Mouse (Mus musculus) adipocyte (in vitro differentiated cells): ENCODE measurements at regions not wholly inside any gene's neighbourhood (a gene's known extent, or its start where the extent isn't known, plus 50 kb on each side); places are given as distances from the start of the nearest gene placed in this dataset.

ENCODE experiments used
- DNase-seq: peaks from one replicate; pipeline ENCODE4 v3.0.0-alpha.2; 2016; ENCODE audit warnings: low spot score

DNA sequence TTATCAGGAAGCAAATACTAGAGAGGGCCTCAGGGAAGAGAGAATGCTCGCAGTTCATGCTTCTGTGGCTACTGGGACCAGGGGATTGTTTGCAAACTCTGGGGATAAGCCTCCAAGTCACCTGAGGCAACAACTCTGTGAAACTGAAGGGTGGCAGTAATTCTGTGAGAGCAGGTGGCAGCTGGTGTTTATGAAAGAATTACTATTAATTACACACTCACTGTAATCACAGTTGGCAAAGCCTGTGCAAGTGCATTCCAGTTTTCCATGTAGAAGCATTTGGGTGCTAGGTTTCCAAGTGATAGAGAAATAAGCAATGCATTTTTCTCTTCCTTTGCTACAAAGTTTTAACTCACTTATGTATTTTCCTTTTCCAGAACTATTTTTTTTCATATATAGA is 578.5 kb downstream of the Ets1 start:
- no peak for DNase-seq

DNA sequence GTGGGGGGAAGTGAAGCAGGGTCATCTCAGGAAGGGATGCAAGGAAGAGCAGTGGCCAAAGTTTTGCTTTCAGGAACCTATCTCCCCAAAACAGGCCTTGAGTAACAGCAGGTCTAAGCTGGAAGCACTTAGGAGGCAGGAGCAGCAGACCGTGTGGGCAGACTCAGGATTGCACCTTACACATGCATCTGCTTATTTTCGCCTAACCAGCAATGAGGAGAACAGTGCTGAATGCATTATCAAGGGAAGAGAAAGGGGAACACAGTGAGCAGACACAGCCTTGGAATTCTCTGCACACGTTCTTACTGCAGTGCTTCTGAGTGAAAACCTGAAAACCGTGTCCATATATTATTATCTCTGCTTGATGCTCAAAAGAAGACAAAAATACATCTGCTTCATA is 585.0 kb downstream of the Ets1 start:
- DNase-seq, result no peak

DNA sequence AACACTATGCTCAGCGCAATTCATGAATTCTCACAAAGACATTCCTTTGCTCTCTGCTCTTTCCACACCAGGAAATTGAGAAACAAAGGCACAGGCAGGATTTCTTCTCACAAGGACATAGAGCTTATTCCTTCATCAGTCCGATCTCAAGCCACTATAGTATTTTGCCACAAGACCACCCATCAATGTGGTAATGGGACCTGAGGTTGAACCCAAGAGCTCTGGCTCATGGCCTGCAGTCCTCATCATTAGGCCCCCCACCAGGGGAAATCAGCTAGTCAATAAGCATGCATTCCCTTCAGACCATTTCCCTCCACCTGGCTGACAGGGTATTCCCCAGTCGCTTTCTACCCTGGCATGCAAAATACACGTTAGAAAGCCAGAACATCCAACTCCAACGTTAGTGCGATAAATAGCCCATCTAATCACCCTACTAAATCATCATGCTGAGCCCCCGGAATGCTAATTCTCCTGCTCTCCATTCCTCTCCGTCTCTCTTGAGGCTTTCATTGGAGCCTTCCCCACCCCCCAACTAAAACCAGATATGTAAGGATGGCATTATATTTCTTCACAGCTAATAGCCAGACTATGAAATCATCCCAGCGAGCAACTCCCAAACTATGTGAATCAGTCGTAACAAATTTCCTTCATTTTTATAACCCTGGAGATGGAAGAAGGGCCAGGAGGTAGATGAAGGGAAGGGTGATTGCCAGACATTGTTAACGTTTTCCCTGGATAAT is 586.2 kb downstream of the Ets1 start:
- DNase-seq, result no peak

DNA sequence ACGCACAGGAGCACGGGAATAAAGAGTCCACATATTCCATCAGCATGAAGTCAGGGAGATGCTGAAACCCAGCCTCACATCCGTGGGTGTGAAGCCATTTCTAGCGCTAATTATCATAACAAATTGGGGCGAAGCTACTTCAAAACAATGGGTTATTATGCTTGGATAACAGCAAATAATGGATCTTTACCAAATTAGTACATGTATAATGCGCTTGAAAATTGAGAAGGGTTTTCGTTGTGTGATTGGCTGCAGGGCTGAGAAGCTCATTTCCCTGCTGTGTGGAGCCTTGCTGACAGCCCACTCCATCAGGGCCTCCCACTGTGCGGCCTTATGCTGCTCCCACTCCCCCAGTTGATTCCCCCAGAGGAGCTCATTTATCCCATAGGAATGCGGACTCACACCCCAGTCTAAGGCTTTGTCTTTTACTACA is 597.7 kb downstream of the Ets1 start:
- no peak for DNase-seq

DNA sequence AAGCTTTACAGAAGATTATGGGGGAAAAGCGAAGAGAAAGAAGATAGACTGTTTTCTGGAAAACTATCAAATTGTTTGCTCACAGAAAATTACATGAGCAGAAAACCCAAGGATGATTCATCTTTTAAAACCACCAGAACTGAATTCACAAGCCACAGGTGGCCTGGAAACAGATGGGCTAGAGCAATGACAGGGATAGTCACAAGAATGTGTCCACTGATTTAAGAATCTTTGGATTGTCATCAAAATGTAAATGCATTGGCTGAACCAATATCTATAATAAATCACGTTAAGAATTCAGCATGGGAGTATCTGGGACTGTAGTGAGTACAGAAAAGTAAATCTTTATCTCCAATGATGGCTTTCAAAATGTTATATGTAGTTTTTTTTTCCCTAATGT is 602.2 kb downstream of the Ets1 start:
- DNase-seq, result no peak

DNA sequence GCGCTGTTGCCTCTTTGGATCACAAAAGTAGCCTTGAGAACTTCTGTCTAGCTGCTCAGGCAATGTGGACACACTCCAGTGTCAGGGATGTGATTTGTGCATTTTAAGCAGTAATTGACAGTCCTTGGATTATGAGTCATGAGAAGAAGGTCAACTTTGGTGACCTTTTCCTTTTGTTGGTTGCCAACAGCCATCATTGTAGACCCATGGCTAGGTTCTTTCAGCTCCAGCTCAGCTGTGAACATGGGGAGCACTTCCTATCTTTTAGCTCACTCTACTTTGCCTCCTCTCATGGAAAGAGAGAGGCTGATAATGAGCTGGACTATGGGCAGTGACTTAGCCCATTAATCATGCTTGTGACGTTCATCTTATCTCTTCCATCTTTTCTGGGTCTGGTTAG is 602.8 kb downstream of the Ets1 start:
- peak; percentile 7 for DNase-seq

DNA sequence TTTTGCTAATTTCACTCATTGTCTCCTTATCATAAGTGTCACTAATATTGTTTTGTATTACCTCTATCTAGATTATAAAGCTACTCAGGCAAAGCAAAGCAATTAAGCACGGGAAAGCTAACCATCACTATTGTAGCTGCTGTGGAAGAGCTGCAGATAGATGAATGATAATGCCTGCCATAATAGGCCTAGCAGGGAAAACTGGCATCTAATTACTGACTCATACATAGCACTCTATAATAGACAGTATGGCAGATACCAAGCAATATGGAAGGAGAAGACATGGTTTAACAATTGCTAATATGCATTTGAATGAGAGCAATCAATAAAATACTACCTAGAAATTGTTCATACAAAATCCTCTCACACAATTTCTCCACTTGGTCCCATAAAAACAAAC is 604.5 kb downstream of the Ets1 start:
- DNase-seq, result no peak

DNA sequence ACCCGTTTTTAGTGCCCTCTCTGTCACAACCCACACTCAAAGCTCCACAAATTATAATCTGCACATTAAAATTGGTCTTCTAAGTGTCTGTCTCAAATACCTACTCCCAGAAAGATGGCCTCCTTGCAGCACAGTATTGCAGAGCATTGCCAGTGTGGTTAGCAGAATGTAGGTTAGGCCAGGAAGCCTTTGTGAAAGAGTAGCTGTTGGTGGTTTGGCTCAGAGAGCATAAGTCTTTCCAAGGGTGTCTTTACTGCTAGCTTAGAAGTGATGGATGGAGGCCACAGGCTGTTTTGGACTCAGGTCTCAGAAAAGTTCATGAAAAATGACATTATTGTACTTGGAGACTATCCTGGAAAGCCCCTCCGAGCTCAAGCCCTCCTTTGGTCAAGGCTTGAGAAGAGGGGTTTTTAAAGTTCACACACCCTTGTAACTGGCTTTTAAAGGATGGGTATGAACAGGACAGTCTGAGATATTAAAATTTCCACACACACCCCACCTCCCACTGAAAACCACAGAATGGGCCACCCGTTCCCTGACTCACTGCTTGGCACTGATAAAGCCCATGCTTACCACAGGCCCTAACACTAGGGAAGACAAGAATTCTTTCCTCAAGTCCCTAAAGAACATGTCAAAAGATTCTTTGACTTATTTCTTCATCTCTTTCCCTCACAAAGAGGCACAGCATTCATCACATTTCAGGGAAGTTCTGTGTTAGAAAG is 605.1 kb downstream of the Ets1 start:
- peak; percentile 4 for DNase-seq

DNA sequence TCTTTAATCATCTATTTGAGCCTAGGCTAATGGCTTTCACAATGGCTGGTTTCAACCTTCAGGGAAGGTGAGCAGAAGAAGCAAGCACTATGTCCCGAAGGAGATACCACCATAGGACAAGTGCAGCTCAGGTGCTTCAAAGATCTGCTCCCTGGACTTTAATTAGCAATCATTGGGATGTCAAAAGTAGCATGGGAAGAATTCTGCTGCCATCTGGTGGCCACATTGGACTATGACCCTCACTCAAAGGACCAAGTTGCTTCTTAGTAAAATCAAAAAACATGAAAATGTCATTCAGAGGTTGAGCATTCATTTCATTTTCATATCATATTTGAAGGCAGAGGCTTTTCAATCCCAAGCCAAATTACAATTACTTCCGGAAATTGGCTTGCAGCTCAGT is 610.9 kb downstream of the Ets1 start:
- DNase-seq, result peak; percentile 68

DNA sequence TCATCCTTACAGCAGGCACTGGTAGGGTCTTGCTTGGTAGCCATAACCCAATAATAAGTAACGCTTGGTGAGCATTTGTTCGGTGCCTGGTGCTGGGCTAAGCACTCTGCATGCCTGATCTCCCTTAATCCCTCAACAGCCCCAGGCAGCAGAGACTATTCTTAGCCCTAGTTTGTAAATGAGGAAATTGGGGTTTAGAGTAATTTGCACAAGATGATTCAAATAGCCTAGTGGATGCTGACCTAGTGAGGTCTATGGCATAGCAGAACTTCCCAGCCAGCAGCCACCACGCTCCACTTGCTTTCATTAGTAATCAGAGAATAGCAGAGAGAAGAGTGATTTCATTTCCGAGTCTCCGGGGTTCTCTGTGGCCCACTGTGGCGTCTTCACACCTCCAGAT is 622.2 kb downstream of the Ets1 start:
- no peak for DNase-seq

DNA sequence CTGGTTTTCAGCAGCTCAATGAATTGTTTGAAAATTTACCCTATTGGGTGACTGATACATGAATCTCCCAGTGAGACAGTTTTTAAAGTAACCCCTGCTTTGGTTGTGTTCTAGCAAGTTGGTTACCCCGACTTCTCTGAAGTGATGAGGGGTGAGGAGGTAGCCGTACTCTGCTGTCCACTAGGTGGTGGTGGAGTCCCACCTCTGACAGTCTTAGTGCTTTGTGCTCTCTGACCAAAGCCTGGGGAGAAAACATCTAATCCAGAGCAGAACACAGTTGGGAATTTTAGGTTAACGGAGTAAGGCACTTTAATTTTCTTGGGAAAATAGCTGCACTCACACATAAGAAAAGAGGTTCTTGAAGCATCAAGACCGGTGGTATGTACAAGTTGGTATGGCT is 624.1 kb downstream of the Ets1 start:
- DNase-seq, result peak; percentile 52

DNA sequence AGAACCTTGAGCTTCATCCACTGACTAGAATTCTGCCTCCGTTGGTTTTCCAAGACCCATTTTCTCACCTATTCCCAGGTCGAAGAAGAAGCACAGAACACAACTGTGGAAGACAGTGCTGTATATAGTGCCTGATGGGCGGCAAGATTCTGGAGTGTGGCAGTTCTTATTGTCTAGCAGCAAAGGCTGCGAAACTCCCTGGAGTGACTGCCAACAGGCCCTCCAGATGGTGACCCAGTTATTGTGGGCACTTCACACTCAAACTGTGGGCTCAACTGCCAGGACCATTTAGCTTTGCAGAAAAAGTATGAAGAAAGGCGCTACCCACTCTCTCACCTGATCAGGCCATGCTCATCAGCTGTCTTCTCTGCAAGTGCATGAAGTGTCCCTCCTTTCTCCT is 653.4 kb downstream of the Ets1 start:
- no peak for DNase-seq

DNA sequence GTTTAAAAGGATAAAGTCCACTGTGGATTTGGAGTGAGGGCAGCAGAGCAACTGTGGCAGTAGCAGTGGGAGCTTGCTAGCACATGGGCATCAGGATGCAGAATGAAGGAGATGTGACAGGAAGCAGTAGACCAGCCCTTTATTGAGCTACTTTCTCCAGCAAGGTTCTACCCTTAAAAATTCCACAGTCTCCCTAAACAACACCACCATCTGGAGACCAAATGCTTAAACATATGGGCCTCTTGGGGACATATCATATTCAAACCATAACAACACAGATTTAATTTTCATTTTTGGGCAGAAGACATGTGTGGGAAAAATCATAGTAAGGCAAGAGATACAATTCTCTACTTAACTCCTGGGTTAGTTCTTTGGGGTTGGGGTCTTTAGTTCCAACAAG is 656.1 kb downstream of the Ets1 start:
- DNase-seq, result no peak

DNA sequence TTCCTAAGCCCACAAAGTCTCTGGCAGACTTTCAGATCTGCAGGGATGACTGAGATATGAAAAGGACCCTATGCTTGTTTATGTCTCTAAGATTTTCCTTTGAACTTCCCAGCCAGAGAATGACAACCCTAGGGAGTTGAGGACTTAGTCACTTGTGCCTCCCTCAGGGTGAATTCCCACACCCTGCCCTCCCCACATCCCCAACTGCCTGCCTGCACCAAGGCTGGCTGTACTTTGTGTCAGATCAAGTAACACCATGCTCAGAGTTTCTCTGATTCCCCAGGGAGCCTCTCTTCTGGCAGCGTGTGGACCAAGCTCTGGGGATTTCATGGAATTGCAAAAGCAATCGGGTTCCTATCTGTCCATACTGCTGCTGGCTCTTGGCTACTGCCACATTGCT is 659.9 kb downstream of the Ets1 start:
- DNase-seq, result peak; percentile 15

DNA sequence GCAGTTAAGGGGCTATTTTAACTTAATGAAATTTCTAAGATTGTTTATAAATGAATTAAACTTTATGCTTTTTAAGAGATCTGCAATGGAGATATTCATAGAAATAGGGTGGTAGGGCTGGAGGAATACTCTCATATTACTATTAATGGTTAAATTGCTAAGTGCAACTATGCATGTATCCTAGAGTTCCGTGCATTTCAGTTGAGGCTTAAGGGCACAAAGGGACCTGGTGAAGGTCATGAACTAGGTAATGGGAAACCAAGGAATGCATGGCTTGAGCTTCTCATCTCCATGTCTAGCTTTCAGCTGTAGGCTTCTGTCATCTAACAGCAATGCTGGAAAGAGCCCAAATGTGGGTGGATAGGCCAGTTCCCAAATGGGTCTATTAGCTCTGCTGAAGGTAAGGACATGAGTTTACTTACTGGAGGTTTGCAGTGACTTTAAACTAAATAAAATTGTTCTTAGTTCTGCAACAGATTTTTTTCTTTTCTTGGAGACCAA is 683.6 kb downstream of the Ets1 start:
- DNase-seq, result no peak

DNA sequence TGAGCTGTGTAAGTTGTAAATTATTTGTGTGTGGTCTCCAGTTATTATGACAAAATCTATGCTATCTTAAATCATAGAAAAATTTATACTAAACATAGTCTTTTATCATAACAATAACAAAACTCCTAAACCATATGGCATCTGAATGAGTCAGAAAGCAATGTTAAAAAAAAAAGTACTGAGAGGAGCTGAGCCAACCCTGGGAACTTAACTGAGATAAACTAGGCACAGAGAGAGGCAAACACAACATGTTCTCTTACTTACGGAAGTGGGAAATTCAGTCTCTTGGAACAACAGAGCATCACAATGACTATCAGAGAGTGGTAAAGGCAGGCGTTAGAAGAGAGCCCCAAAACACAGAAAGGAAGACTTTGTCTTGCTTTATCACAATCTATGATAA is 691.7 kb downstream of the Ets1 start:
- DNase-seq, result no peak

DNA sequence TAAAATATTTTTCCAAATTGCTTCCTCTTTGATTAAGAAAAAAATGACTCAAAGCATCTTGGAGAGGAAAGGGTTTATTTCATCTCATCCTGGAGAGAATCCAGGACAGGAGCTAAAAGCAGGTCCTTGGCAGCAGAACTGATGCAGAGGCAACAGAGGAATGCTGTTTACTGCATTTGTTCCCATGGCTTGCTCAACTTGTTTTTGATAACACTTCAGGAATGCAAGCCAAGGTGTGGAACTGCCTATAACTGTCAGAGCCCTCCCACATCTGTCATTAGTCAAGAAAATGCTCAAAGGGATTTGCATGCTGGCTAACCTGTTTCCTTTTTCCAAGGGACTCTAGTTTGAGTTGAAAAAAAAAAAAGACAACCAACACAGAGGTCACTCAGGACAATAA is 714.2 kb downstream of the Ets1 start:
- DNase-seq, result no peak

DNA sequence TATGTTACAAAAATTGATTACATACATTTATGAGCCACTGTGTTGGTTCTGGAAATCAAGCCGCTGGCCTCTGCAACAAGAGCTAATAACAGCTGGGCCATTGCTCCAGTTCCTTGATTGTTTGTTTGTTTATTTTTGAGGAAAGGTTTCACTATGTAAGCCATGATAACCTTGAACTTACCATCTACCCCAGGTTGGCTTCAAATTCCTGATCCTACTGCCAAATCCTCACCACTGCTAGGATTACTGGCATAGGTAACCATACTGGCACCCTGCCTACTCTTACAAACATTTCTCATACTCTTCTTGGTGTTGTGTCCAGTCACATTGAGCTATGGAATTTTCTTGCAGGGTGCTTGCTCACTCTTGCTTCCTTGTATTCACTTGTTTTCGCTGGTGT is 720.6 kb downstream of the Ets1 start:
- no peak for DNase-seq

DNA sequence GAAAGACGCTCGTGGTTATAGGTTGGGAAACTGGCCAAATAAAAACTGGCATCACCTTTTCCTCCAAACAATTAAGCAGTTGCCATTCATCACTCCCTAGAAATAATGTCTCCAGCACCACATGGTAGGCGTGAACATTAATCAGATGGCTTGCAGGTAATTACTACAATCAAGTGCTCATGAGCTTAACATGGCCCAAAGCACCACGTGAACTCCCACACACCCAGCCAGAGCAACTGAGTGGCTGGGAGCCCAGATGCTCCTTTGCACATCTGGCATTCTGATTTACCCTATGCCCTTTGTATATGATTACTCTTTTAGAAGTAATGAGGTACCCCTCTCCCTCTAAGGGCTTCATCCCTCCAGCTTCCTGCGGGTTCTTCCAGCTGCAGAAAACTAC is 724.9 kb downstream of the Ets1 start:
- DNase-seq, result no peak

DNA sequence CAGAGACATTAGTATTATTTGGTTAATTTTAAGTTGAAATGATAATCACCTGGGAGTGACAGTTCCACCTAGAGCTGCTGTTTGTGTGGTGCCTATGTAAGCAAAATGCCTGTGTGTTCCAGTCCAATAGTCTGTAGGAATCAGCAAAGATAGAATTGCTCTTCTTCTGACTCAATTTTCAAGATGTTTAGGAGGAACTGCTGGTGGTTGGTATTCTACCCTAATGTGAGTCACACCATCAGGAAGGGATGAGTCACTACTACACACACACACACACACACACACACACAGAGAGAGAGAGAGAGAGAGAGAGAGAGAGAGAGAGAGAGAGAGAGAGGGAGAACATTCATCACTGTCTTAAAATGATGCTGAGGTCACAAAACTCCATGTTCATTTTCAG is 753.1 kb downstream of the Ets1 start:
- DNase-seq, result no peak

DNA sequence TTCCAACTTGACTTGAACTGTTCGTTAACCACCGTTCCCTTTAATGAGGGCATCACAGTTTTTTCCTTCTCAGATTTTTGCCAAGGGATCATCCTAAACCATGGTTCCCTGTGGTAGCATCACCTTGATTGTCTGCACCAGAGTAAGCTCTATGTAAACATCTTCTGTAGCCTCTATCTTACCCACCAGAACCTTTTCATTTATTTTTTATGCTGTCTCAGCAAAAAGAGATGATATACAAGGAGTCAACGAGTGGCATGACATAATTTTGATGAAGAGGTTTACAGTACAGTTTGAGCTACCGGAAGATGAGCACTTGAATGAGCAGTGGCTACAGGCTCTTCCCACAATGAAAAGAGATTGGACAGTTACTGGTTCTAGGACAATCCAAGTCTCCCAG is 768.7 kb downstream of the Ets1 start:
- no peak for DNase-seq

DNA sequence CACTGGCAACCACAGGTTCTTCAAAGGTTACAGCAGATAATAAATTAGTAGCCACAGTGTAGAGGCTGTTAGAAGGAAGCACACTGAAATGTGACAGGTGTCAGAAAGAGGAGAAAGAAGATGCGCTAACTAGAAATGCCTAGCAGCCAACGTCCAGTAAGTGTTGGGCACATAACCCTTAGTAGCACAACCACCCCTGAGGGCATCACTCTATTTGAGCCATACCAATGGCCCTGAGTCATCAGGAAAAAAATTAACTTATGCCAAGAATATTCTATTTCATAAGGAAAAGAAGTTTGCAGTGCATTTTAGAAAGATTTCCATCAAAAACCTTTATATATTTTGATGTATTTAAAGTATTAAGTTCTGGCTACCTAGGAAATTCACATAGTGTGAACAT is 771.5 kb downstream of the Ets1 start:
- no peak for DNase-seq

DNA sequence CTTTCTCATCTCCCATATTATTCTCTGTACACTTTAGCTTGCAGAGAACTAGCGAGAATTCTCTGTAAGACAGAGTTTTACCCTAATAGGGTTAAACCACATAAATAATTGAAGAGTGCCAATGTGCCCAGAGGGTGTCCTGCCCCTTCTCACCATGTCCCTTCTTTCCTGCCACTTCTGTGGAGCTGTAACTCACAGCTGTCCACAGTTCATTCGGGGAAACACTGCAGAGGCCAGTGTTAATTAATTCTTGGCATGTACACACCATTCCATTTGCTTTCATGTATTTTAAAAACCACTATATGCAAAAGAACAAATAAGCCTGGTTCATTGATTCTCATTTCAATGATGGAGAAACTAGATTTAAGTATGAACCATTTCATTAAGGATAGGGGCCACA is 787.8 kb downstream of the Ets1 start:
- no peak for DNase-seq

DNA sequence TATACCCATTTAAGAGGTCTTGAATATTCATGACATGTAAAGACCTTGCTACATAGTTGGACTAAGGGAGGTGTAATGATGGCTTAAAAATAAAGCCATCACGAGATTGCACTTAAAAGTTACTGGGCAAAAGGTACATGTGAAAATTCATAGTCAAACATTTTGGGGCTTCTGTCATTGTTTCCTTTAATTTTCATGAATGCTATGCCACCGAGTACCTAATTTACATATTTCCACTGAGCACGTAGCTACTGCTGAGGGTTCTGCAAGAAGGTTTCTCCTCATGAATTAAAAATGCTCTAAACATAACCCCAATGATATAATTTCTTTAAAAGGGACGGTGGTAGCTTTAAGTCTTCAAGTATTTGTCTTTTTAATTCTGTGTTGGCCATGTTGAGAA is 800.4 kb downstream of the Ets1 start:
- DNase-seq, result no peak
